Mouse (Mus musculus) regulatory T cell (primary cell): Measurements from ENCODE around the gene Rapgefl1.

Experiments
- in situ Hi-C: fragments of 300-600 bp; cut with MboI, MseI; formaldehyde crosslinking; loops from one replicate; pipeline ENCODE4 v1.15.1; 2025; ENCODE audit warnings: high pct_unique_total_duplicates

Rapgefl1 gene

GRCm38 (mm10) chr11:98809457-98810290, 26.9 kb upstream of the Rapgefl1 start:
- in situ Hi-C loops: loop anchor here (5.0 to 25.0 kb wide), 2 partner anchors 193 to 597 kb away; partner anchors contain the start of gene Cdk12

GRCm38 (mm10) chr11:98810686-98811085, 25.9 kb upstream of the Rapgefl1 start:
- in situ Hi-C loops: loop anchor here (5.0 to 25.0 kb wide), 2 partner anchors 192 to 598 kb away; partner anchors contain the start of gene Cdk12

GRCm38 (mm10) chr11:98816706-98817239, 19.8 kb upstream of the Rapgefl1 start:
- in situ Hi-C loops: loop anchor here (25.0 kb wide), 1 partner anchor 604 kb away; the partner anchor contains the start of gene Cdk12

- in situ Hi-C loops: loop anchor here (25.0 kb wide), 1 partner anchor 609 kb away; the partner anchor contains the start of gene Cdk12
These were observed 15.6 kb upstream of the Rapgefl1 start for GRCm38 (mm10) chr11:98820968-98821367.

GRCm38 (mm10) chr11:98826071-98826470, 10.5 kb upstream of the Rapgefl1 start:
- in situ Hi-C loops: loop anchor here (5.0 kb wide), 2 partner anchors 71 to 134 kb away; no protein-coding TSS in a partner anchor

GRCm38 (mm10) chr11:98827877-98828276, 8.7 kb upstream of the Rapgefl1 start:
- in situ Hi-C loops: loop anchor here (5.0 kb wide), 2 partner anchors 69 to 136 kb away; no protein-coding TSS in a partner anchor

- in situ Hi-C loops: loop anchor here (5.0 kb wide), 2 partner anchors 68 to 137 kb away; no protein-coding TSS in a partner anchor
These were observed 7.4 kb upstream of the Rapgefl1 start for GRCm38 (mm10) chr11:98829091-98829775.

GRCm38 (mm10) chr11:98829875-98830274, 6.7 kb upstream of the Rapgefl1 start:
- in situ Hi-C loops: loop anchor here (5.0 kb wide), 2 partner anchors 67 to 138 kb away; no protein-coding TSS in a partner anchor

GRCm38 (mm10) chr11:98835296-98835695, 1.3 kb upstream of the Rapgefl1 start:
- in situ Hi-C loops: no loop called here

GRCm38 (mm10) chr11:98835725-98836124, 860 bp upstream of the Rapgefl1 start:
- in situ Hi-C loops: no loop called here

- in situ Hi-C loops: no loop called here
These were observed 457 bp upstream of the Rapgefl1 start for GRCm38 (mm10) chr11:98836128-98836527.

- in situ Hi-C loops: no loop called here
These were observed 683 bp downstream of the Rapgefl1 start for GRCm38 (mm10) chr11:98837231-98837704.

GRCm38 (mm10) chr11:98837917-98838316, 1.3 kb downstream of the Rapgefl1 start:
- in situ Hi-C loops: no loop called here

- in situ Hi-C loops: no loop called here
These were observed 1.9 kb downstream of the Rapgefl1 start for GRCm38 (mm10) chr11:98838512-98838911.

GRCm38 (mm10) chr11:98839402-98839801, 2.8 kb downstream of the Rapgefl1 start:
- in situ Hi-C loops: no loop called here

GRCm38 (mm10) chr11:98839897-98840296, 3.3 kb downstream of the Rapgefl1 start:
- in situ Hi-C loops: no loop called here

GRCm38 (mm10) chr11:98846016-98846415, 9.4 kb downstream of the Rapgefl1 start:
- in situ Hi-C loops: no loop called here

GRCm38 (mm10) chr11:98846865-98847604, 10.4 kb downstream of the Rapgefl1 start:
- in situ Hi-C loops: no loop called here

- in situ Hi-C loops: no loop called here
These were observed 12.8 kb downstream of the Rapgefl1 start for GRCm38 (mm10) chr11:98849196-98849894.
